Mouse (Mus musculus) heart, adult 9 months (tissue): ENCODE data around the gene Pum2.
"Not testable (repeated sequence)": the region's sequence is repeated elsewhere in the genome, so short reads cannot be mapped to it uniquely, and the experiment has no call there.

Experiments
- DNase-seq, 2 experiments: peaks; one replicate each; pipeline ENCODE4 v3.0.0; 2022; ENCODE audit warnings: low spot score in 2 of 2

Gene Pum2

GRCm38 (mm10) chr12:8669421-8669820, 4.5 kb upstream of the Pum2 start:
- no peak for DNase-seq

GRCm38 (mm10) chr12:8669846-8670245, 4.1 kb upstream of the Pum2 start:
- no peak for DNase-seq

GRCm38 (mm10) chr12:8673121-8673973, 587 bp upstream of the Pum2 start:
- no peak for DNase-seq

GRCm38 (mm10) chr12:8674377-8674864, 487 bp downstream of the Pum2 start:
- DNase-seq: peak; percentile 37 to 58

- no peak for DNase-seq
Observed at GRCm38 (mm10) chr12:8674891-8675341, 982 bp downstream of the Pum2 start.

GRCm38 (mm10) chr12:8675361-8675760, 1.4 kb downstream of the Pum2 start:
- DNase-seq: no peak

GRCm38 (mm10) chr12:8676341-8676740, 2.4 kb downstream of the Pum2 start:
- DNase-seq: no peak

GRCm38 (mm10) chr12:8677926-8678325, 4.0 kb downstream of the Pum2 start:
- DNase-seq: no peak

GRCm38 (mm10) chr12:8684200-8684599, 10.3 kb downstream of the Pum2 start:
- DNase-seq: no peak

GRCm38 (mm10) chr12:8685036-8685435, 11.1 kb downstream of the Pum2 start:
- no peak for DNase-seq

GRCm38 (mm10) chr12:8689882-8690281, 15.9 kb downstream of the Pum2 start:
- DNase-seq: not testable (repeated sequence)

GRCm38 (mm10) chr12:8698895-8699294, 25.0 kb downstream of the Pum2 start:
- DNase-seq: peak in 1 of 2 experiments; percentile 28

GRCm38 (mm10) chr12:8703988-8704387, 30.1 kb downstream of the Pum2 start:
- no peak for DNase-seq

GRCm38 (mm10) chr12:8708876-8709275, 34.9 kb downstream of the Pum2 start:
- DNase-seq: no peak

GRCm38 (mm10) chr12:8712665-8713064, 38.7 kb downstream of the Pum2 start:
- no peak for DNase-seq

GRCm38 (mm10) chr12:8716093-8716492, 42.2 kb downstream of the Pum2 start:
- DNase-seq: no peak

- DNase-seq: no peak
Observed at GRCm38 (mm10) chr12:8726890-8727289, 53.0 kb downstream of the Pum2 start.

- peak in 1 of 2 experiments; percentile 6 for DNase-seq
Observed at GRCm38 (mm10) chr12:8728739-8729138, 54.8 kb downstream of the Pum2 start.

GRCm38 (mm10) chr12:8753654-8754053, 79.7 kb downstream of the Pum2 start:
- DNase-seq: no peak

GRCm38 (mm10) chr12:8754116-8754515, 80.2 kb downstream of the Pum2 start:
- DNase-seq: peak; percentile 30 to 59

GRCm38 (mm10) chr12:8758029-8758428, 84.1 kb downstream of the Pum2 start:
- no peak for DNase-seq

GRCm38 (mm10) chr12:8759115-8759514, 85.2 kb downstream of the Pum2 start:
- no peak for DNase-seq

- no peak for DNase-seq
Observed at GRCm38 (mm10) chr12:8759779-8760178, 85.8 kb downstream of the Pum2 start.
